Mouse (Mus musculus) cerebellum, adult 2 months (tissue): ENCODE measurements around the gene Ncor2.

ENCODE experiments used
- CTCF ChIP-seq: fragments of 200-500 bp; IDR thresholded peaks from 2 replicates; pipeline ENCODE4 v1.5.1; 2011; ENCODE audit warnings: low read depth, mild to moderate bottlenecking, control low read depth, low read length, moderate library complexity, borderline replicate concordance; ENCODE audit not compliant: insufficient read depth
- POLR2A ChIP-seq: fragments of 200-500 bp; IDR thresholded peaks from 2 replicates; pipeline ENCODE4 v1.6.1; 2011; ENCODE audit warnings: low read length, control low read depth, borderline replicate concordance; ENCODE audit not compliant: insufficient read depth

DNA sequence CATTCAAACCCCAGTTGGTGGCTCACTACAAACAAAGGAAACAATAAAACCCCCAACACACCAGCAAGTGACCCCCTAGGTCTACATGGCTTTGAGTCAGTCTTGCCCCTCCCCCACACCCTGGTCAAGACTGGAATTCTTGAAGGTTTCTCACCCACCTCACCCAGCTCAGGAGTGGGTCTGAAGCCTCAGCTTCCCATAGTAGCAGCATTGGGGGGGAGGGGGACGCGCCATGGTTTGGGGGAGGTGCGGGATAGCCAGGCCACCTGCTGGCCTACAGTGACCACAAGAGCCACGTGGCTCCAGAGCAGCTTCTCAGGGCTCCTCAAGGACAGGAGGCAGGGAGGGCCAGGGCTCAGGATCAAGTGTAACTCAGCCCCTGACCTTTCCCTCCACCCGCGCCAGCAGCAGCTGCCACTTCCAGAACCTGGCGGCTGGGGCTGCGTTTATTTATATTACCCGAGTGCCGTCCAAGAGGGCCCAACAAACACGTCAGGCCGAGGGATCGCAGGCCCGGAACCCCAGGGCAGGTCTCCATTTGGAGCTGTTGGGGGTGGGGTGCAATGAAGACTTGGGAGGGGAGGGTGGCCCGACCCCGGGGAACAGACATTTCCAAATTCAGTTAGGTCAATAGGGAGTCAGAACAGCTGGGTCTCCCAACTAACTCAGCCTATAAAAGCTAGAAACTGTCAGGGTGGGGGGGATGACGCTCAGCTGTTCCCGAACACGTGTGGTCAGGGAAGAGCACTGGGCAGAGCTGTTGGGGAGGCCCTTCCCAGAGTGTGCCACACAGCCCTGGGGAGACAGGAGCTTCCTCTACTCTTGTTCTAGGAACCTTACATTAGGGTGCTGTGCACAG is 122.1 kb downstream of the Ncor2 start:
- TF ChIP-seq POLR2A (no peak), CTCF (no peak)
